In the genomic region with DNA sequence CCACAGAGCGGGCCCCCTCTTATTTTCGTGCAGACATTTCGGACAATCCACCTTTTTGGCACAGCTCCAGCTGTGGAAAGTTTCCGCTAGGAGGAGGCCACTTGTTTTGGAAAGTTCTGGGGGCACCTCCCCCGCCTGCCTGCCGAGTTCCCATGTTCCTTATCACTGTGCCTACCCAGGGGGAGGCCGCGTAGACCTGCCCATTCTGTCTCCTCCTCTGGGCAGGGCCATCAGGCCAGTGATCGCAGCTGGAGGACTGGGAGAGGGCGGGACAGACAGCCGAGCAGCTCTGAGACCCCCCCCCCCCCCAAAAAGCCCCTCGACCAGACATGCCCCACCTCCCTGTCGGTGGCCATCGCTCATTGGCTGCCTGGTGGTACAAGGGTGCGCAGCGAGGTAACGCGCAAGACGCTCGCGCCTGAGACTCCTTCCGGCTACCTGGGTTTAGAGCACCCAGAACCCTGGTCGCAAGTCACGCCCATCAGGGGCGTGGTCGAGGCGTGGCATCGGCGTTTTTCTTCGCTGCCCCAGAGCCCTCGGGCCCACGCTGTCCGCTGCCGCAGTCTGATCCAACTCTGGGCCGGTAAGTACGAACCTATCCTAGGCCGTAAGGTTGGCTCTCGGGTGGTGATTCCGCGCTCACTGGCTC, we compare ENCODE assay signal across 8 mouse cellular contexts. TPM values are rescaled to one million over a fixed set of nuclear protein-coding genes. Genes with fewer than 3 reads are reported as not detected.
DNase-seq lines count a peak whose midpoint lies in the region; ATAC-seq and TF ChIP-seq lines count a peak whose summit lies in the region.

Isyna1 (plus strand) TSS at position 413 of the 649 bp plus-strand sequence.

- DNase-seq in ES-CJ7 (ENCODE audit: low read depth, low spot score): peak; percentile 99
- DNase-seq in c-Kit-negative CD71-positive TER-119-positive erythroid progenitor cells, embryonic 14.5 days (ENCODE audit: low read depth, low spot score): peak; percentile 54
- DNase-seq in forebrain, embryonic 11.5 days (ENCODE audit: low spot score): peak; percentile 96
- peak; percentile 96 for DNase-seq in kidney, postnatal 14 days

- peak within 1 kb of the TSS; percentile 46 for H3K27ac ChIP-seq in forebrain, embryonic 11.5 days (ENCODE audit: low read depth, low read length)
- peak within 1 kb of the TSS; percentile 87 for H3K27ac ChIP-seq in heart, embryonic 16.5 days (ENCODE audit: low read length)
- H3K27ac ChIP-seq in liver, embryonic 16.5 days (ENCODE audit: low read length): peak within 1 kb of the TSS; percentile 63
- H3K27ac ChIP-seq in neural tube, embryonic 12.5 days: peak within 1 kb of the TSS; percentile 34
- H3K27ac ChIP-seq in testis, adult 2 months (ENCODE audit: control insufficient read depth, insufficient read depth, low read depth, low read length): peak within 1 kb of the TSS; percentile 96

- TF ChIP-seq CTCF in testis, adult 2 months (IDR thresholded peaks at IDR 0.05; ENCODE audit: control insufficient read depth, insufficient read depth, insufficient replicate concordance, low read depth, low read length): no peak

- H3K4me3 ChIP-seq in forebrain, embryonic 11.5 days (ENCODE audit: low read depth, low read length): peak within 1 kb of the TSS; percentile 62
- H3K4me3 ChIP-seq in heart, embryonic 16.5 days (ENCODE audit: low read length): peak within 1 kb of the TSS; percentile 71
- peak within 1 kb of the TSS; percentile 69 for H3K4me3 ChIP-seq in liver, embryonic 16.5 days (ENCODE audit: low read depth, low read length)
- H3K4me3 ChIP-seq in neural tube, embryonic 12.5 days: peak within 1 kb of the TSS; percentile 54
- peak within 1 kb of the TSS; percentile 94 for H3K4me3 ChIP-seq in testis, adult 2 months (ENCODE audit: control insufficient read depth, low read depth, low read length)

- peak; percentile 82 for ATAC-seq in forebrain, embryonic 11.5 days (replicated peaks; ENCODE audit: low FRiP score)
- ATAC-seq in heart, embryonic 16.5 days (replicated peaks; ENCODE audit: extremely low read depth, insufficient read depth, low FRiP score): peak; percentile 88
- peak; percentile 86 for ATAC-seq in liver, embryonic 16.5 days (ENCODE audit: low read depth)
- peak; percentile 69 for ATAC-seq in neural tube, embryonic 12.5 days (ENCODE audit: low FRiP score, low read depth)

- peak; percentile 96 for TF ChIP-seq POLR2A in testis, adult 2 months (IDR thresholded peaks at IDR 0.05; ENCODE audit: control insufficient read depth, low read depth, low read length)

- peak within 1 kb of the TSS; percentile 71 for H3K9ac ChIP-seq in forebrain, embryonic 11.5 days (ENCODE audit: low read length)
- peak within 1 kb of the TSS; percentile 88 for H3K9ac ChIP-seq in heart, embryonic 16.5 days (ENCODE audit: low read length)
- peak within 1 kb of the TSS; percentile 68 for H3K9ac ChIP-seq in liver, embryonic 16.5 days (ENCODE audit: low read depth, low read length)
- peak within 1 kb of the TSS; percentile 69 for H3K9ac ChIP-seq in neural tube, embryonic 12.5 days

- H3K9me3 ChIP-seq in forebrain, embryonic 11.5 days (ENCODE audit: control insufficient read depth, low read length): no peaks in the 10 kb centered on the region
- no peaks in the 10 kb centered on the region for H3K9me3 ChIP-seq in heart, embryonic 16.5 days (replicated peaks; ENCODE audit: control insufficient read depth, low read length)
- H3K9me3 ChIP-seq in liver, embryonic 16.5 days (replicated peaks; ENCODE audit: control insufficient read depth, low read length): no peaks in the 10 kb centered on the region
- no peaks in the 10 kb centered on the region for H3K9me3 ChIP-seq in neural tube, embryonic 12.5 days

- no peaks in the 10 kb centered on the region; the same call in 1 of the 2 replicates for H3K36me3 ChIP-seq in forebrain, embryonic 11.5 days (ENCODE audit: control insufficient read depth, insufficient read depth, low read length)
- H3K36me3 ChIP-seq in heart, embryonic 16.5 days (ENCODE audit: control insufficient read depth, insufficient read depth): peaks cover 18% of the 10 kb centered on the region
- H3K36me3 ChIP-seq in liver, embryonic 16.5 days (ENCODE audit: control insufficient read depth, insufficient read depth): peaks cover 11% of the 10 kb centered on the region
- peaks cover 34% of the 10 kb centered on the region for H3K36me3 ChIP-seq in neural tube, embryonic 12.5 days
- no peaks in the 10 kb centered on the region for H3K36me3 ChIP-seq in testis, adult 2 months (ENCODE audit: control insufficient read depth, insufficient read depth, low read length)

- peaks cover 31% of the 10 kb centered on the region for H3K4me1 ChIP-seq in forebrain, embryonic 11.5 days (replicated peaks; ENCODE audit: control insufficient read depth, insufficient read depth, low read length)
- peaks cover 27% of the 10 kb centered on the region for H3K4me1 ChIP-seq in heart, embryonic 16.5 days (ENCODE audit: control insufficient read depth, insufficient read depth, low read length)
- peaks cover 41% of the 10 kb centered on the region for H3K4me1 ChIP-seq in liver, embryonic 16.5 days (ENCODE audit: control insufficient read depth, low read depth, low read length)
- peaks cover 56% of the 10 kb centered on the region for H3K4me1 ChIP-seq in neural tube, embryonic 12.5 days
- peaks cover 53% of the 10 kb centered on the region for H3K4me1 ChIP-seq in testis, adult 2 months (ENCODE audit: control insufficient read depth, insufficient read depth, low read length)

- H3K27me3 ChIP-seq in forebrain, embryonic 11.5 days (ENCODE audit: control insufficient read depth, insufficient read depth, low read length): no peaks in the 10 kb centered on the region; the same call in 1 of the 2 replicates
- no peaks in the 10 kb centered on the region for H3K27me3 ChIP-seq in heart, embryonic 16.5 days (ENCODE audit: control insufficient read depth, insufficient read depth, low read length)
- H3K27me3 ChIP-seq in liver, embryonic 16.5 days (ENCODE audit: control insufficient read depth, insufficient read depth, low read depth, low read length): no peaks in the 10 kb centered on the region
- peaks cover 7% of the 10 kb centered on the region for H3K27me3 ChIP-seq in neural tube, embryonic 12.5 days (replicated peaks)
- no peaks in the 10 kb centered on the region for H3K27me3 ChIP-seq in testis, adult 2 months (ENCODE audit: control insufficient read depth, insufficient read depth, low read length)

- WGBS in forebrain, embryonic 11.5 days: under 1% methylated on average over 39 of the region's 40 CpGs
- WGBS in heart, embryonic 16.5 days: under 1% methylated on average over 40 of the region's 40 CpGs
- WGBS in liver, embryonic 16.5 days (ENCODE audit: insufficient replicate concordance): under 1% methylated on average over 40 of the region's 40 CpGs
- WGBS in neural tube, embryonic 12.5 days: 1% methylated on average over 40 of the region's 40 CpGs

- H3K4me2 ChIP-seq in forebrain, embryonic 11.5 days (ENCODE audit: low read depth, low read length, severe bottlenecking): peak within 1 kb of the TSS; percentile 96
- peak within 1 kb of the TSS; percentile 99 for H3K4me2 ChIP-seq in heart, embryonic 16.5 days (ENCODE audit: low read depth, low read length)
- peak within 1 kb of the TSS; percentile 100 for H3K4me2 ChIP-seq in liver, embryonic 16.5 days (ENCODE audit: low read depth, low read length)
- peak within 1 kb of the TSS; percentile 99 for H3K4me2 ChIP-seq in neural tube, embryonic 12.5 days (replicated peaks)

RNA-seq across cellular contexts. Expression of gene Isyna1, which starts in this region (rescaled TPM):
- 98.1 and 109 TPM in 2 replicates for polyA plus RNA-seq in forebrain, embryonic 11.5 days (2014; fragmentation: Nextera tagmentation; extraction: Ambion mirVana)
- 111 and 117 TPM in 2 replicates for polyA plus RNA-seq in heart, embryonic 16.5 days (2015; fragmentation: Nextera tagmentation; extraction: Ambion mirVana)
- polyA plus RNA-seq in liver, embryonic 16.5 days (2015; fragmentation: Nextera tagmentation; extraction: Ambion mirVana): 35.0 and 38.0 TPM in 2 replicates
- polyA plus RNA-seq in neural tube, embryonic 12.5 days (2016; fragmentation: Nextera tagmentation; extraction: Ambion mirVana): 116 TPM in 2 replicates
- 561 and 588 TPM in 2 replicates for polyA plus RNA-seq in testis, adult 2 months (2012; rRNA removed)

Comparison
In these comparisons a context has a peak if more than half of its experiments do, and no peak if none do; other contexts are left out.
1. Peak in every context shown above with its lines: DNase-seq, ATAC-seq, H3K4me3 ChIP-seq and H3K27ac ChIP-seq.
2. H3K27ac ChIP-seq: peak in every context shown above with its lines; median percentile 96 in testis, adult 2 months; 87 in heart, embryonic 16.5 days; 63 in liver, embryonic 16.5 days; 46 in forebrain, embryonic 11.5 days; 34 in neural tube, embryonic 12.5 days.